Mouse (Mus musculus) myocyte (in vitro differentiated cells): ENCODE measurements around the gene Castor2.

ENCODE experiments used
- E2F4 ChIP-seq: IDR thresholded peaks from one replicate; pipeline ENCODE4 v1.6.1; 2011; ENCODE audit warnings: mild to moderate bottlenecking, control low read depth, moderate library complexity; ENCODE audit not compliant: insufficient read depth
- MAX ChIP-seq: IDR thresholded peaks from one replicate; pipeline ENCODE4 v1.6.1; 2011; ENCODE audit warnings: low read depth, mild to moderate bottlenecking, control low read depth
- MYOD1 ChIP-seq, 3 experiments: IDR thresholded peaks; one replicate each; pipeline ENCODE4 v1.6.1; 2011; ENCODE audit warnings: control low read depth in 2 of 3, low read depth in 2 of 3, mild to moderate bottlenecking in 2 of 3, moderate library complexity in 1 of 3; ENCODE audit not compliant: insufficient read length in 2 of 3, control insufficient read depth in 1 of 3
- POLR2A ChIP-seq: IDR thresholded peaks from one replicate; pipeline ENCODE4 v1.6.1; 2011; ENCODE audit warnings: low read depth, mild to moderate bottlenecking, control low read depth, moderate library complexity; ENCODE audit not compliant: insufficient read length
- POLR2AphosphoS2 ChIP-seq: IDR thresholded peaks from one replicate; pipeline ENCODE4 v1.6.1; 2011; ENCODE audit warnings: low read depth, control low read depth; ENCODE audit not compliant: insufficient read length
- USF1 ChIP-seq: IDR thresholded peaks from one replicate; pipeline ENCODE4 v1.6.1; 2011; ENCODE audit warnings: low read depth, mild to moderate bottlenecking, control low read depth, moderate library complexity

GRCm38 (mm10) chr5:134099496-134100211, at the start of gene Castor2:
- TF ChIP-seq POLR2A, result peak; percentile 66
- no peak for TF ChIP-seq MAX
- TF ChIP-seq USF1, result no peak
- peak in 2 of 3 experiments; percentile 92 for TF ChIP-seq MYOD1 (IDR thresholded peaks at IDR 0.05; ENCODE audit: control insufficient read depth in 1 of 3, insufficient read length in 2 of 3, low read depth in 2 of 3)
- TF ChIP-seq E2F4, result no peak
- TF ChIP-seq POLR2AphosphoS2, result peak; percentile 43
